Mouse (Mus musculus) intestine, embryonic 14.5 days (tissue): ENCODE measurements around the gene Msh4. TPM values are rescaled to one million over a fixed set of nuclear protein-coding genes. Genes with fewer than 3 reads are reported as not detected.

ENCODE experiments used
- ATAC-seq: fragments of 200-750 bp; cut with Nextera tagmentation; replicated peaks from 2 replicates; pipeline ENCODE4 v1.8.0; 2017; ENCODE audit warnings: low read depth, moderate number of reproducible peaks, moderate TSS enrichment, moderate library complexity; ENCODE audit not compliant: low FRiP score, low TSS enrichment
- DNase-seq: peaks from one replicate; pipeline ENCODE4 v3.0.0-alpha.2; 2018; ENCODE audit warnings: low spot score
- H3K27ac ChIP-seq: fragments of 300-500 bp; sonication (generic); 2 replicates; pipeline ENCODE4 v1.5.1; 2014; ENCODE audit warnings: low read depth, mild to moderate bottlenecking, control low read depth
- H3K27me3 ChIP-seq: fragments of 300-500 bp; sonication (generic); replicated peaks from 2 replicates; pipeline ENCODE4 v1.6.1; 2014; ENCODE audit warnings: low read length, control low read depth; ENCODE audit not compliant: control insufficient read depth, insufficient read depth
- H3K36me3 ChIP-seq: fragments of 300-500 bp; sonication (generic); 2 replicates; pipeline ENCODE4 v1.6.1; 2014; ENCODE audit warnings: low read length, control low read depth; ENCODE audit not compliant: control insufficient read depth, insufficient read depth
- H3K4me1 ChIP-seq: fragments of 300-500 bp; sonication (generic); replicated peaks from 2 replicates; pipeline ENCODE4 v1.6.1; 2014; ENCODE audit warnings: low read length, control low read depth, mixed read lengths; ENCODE audit not compliant: control insufficient read depth, insufficient read depth
- H3K4me2 ChIP-seq: fragments of 300-500 bp; sonication (generic); 2 replicates; pipeline ENCODE4 v1.6.1; 2014; ENCODE audit warnings: low read length
- H3K4me3 ChIP-seq: fragments of 300-500 bp; sonication (generic); 2 replicates; pipeline ENCODE4 v1.5.1; 2014; ENCODE audit warnings: low read depth, low read length, control low read depth, mixed read lengths
- H3K9ac ChIP-seq: fragments of 300-500 bp; sonication (generic); 2 replicates; pipeline ENCODE4 v1.6.1; 2014; ENCODE audit warnings: mild to moderate bottlenecking, low read length
- H3K9me3 ChIP-seq: fragments of 300-500 bp; sonication (generic); 2 replicates; pipeline ENCODE4 v1.6.1; 2016; ENCODE audit warnings: low read length, control low read depth; ENCODE audit not compliant: control insufficient read depth
- WGBS: fragments of 180-500 bp; shearing (Covaris S2); extraction: QIAGEN DNeasy Blood & Tissue Kit; methylation state at CpG from one replicate; pipeline ENCODE4 v1.1.7; 2014; 5-methylcytosine and 5-hydroxymethylcytosine counted together
- polyA plus RNA-seq: library from polyadenylated mRNA; unstranded; fragments of >200 nt; fragmentation: Nextera tagmentation; extraction: Ambion mirVana; gene quantifications from 2 replicates; pipeline ENCODE4 v1.2.1, GENCODE M21; 2014

Gene Msh4
- polyA plus RNA-seq, 1 experiment from 2014 or later, result 0.05 TPM

DNA sequence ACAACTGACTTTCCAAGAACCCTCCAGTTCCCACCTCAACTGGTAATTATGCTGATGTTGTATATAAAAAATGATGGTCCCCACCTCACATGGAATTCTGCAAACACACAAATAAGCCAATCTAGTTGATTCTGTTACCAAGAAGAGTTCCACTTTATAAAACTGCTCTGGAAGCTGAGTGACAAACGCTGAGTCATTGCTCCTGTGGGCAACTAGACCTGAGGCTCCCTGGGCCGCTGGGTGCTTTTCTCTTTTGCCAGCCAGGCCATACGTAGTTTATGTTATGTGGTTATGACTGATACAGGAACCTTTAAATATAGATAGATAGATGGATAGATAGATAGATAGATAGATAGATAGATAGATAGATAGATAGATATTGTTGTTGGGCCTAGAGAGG lies 87.2 kb downstream of the Msh4 start:
- H3K27ac ChIP-seq, result no peak overlapping the region
- H3K4me1 ChIP-seq, result peaks cover 12% of the 10 kb centered on the region
- no peak overlapping the region for H3K9ac ChIP-seq
- H3K4me2 ChIP-seq, result no peak overlapping the region
- no peaks in the 10 kb centered on the region for H3K36me3 ChIP-seq
- DNase-seq, result no peak
- peaks cover 3% of the 10 kb centered on the region; the same call in 1 of the 2 replicates for H3K9me3 ChIP-seq
- H3K27me3 ChIP-seq, result no peaks in the 10 kb centered on the region
- ATAC-seq, result no peak
- WGBS, result 92% methylated on average over 3 of the region's 3 CpGs
- H3K4me3 ChIP-seq, result no peak overlapping the region

DNA sequence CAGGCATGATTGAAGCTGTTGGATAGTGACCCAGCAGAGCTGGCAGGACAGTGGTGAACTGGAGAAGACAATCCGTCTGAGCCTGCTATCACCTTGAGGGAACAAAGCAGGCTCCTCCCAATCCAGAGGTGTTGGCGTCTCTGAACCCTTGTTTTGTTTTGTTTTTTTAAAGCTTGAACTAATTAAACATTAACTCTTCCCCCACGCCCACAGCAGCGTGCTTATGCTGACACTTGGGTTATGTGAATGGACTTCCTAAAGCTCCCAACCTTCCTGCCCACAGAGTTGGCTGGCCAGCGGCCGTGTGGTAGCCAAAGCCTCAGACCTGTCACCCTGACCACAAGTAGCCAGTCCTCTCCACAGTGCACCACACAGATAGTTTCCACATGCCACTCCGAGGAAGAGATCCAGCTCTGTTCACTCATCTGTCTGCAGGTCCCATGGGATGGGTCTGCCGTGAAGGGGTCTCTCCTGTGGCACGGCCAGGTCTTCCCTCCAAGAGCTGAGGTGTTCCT lies 88.5 kb downstream of the Msh4 start:
- H3K36me3 ChIP-seq, result no peaks in the 10 kb centered on the region
- no peak for ATAC-seq
- no peak overlapping the region for H3K4me3 ChIP-seq
- no peak for DNase-seq
- H3K4me1 ChIP-seq, result peaks cover 12% of the 10 kb centered on the region
- no peak overlapping the region for H3K4me2 ChIP-seq
- 78% methylated on average over 9 of the region's 9 CpGs for WGBS
- H3K9me3 ChIP-seq, result peaks cover 3% of the 10 kb centered on the region; the same call in 1 of the 2 replicates
- no peak overlapping the region for H3K9ac ChIP-seq
- H3K27ac ChIP-seq, result no peak overlapping the region; the same call in 1 of the 2 replicates
- no peaks in the 10 kb centered on the region for H3K27me3 ChIP-seq

DNA sequence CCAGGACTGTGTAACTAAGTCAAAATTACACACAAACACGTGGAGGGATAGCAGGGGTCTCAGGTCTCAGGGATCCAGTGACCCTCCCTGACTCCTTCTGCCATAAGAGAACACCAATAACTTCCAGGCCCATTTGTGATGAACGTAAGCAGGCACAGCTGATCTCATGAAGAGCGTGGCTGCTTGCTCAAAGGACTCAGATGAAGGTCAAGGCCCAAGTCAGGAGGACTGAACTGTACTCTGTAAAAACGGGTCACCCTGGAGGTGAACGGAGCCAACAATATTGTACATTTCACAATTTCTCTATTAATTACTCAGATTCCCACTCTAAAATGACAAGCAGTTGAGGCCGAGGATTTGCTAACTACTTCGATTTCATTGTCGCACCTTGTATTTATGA lies 91.9 kb downstream of the Msh4 start:
- H3K36me3 ChIP-seq, result no peaks in the 10 kb centered on the region
- WGBS, result 89% methylated on average over 8 of the region's 8 CpGs
- H3K4me1 ChIP-seq, result peaks cover 19% of the 10 kb centered on the region
- DNase-seq, result no peak
- H3K4me3 ChIP-seq, result no peak overlapping the region
- no peak overlapping the region for H3K9ac ChIP-seq
- H3K4me2 ChIP-seq, result no peak overlapping the region
- no peak overlapping the region for H3K27ac ChIP-seq
- no peaks in the 10 kb centered on the region for H3K27me3 ChIP-seq
- peaks cover 3% of the 10 kb centered on the region; the same call in 1 of the 2 replicates for H3K9me3 ChIP-seq
- no peak for ATAC-seq

DNA sequence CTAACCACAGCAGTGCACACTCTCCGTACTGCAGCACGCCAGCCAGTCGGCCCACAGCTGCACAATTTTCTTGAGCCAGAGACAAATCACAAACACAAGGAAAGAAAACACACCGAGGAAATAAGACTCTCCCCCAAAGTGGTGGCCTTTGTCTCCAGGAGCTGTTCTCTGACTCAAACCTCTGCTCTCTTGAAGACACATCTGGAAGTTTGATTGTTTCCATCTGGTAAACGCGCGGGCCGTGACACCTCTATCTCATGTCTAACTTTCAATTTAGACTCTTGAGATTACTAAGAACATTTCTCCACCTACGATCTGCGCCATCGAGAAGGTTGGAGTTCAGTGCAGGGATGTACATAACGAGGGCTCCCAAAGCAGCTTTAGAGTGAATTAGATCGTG lies 97.5 kb downstream of the Msh4 start:
- H3K4me2 ChIP-seq, result no peak overlapping the region
- WGBS, result 66% methylated on average over 13 of the region's 13 CpGs
- H3K4me3 ChIP-seq, result no peak overlapping the region
- H3K27me3 ChIP-seq, result no peaks in the 10 kb centered on the region
- DNase-seq (no peak), ATAC-seq (no peak)
- H3K9ac ChIP-seq, result no peak overlapping the region
- H3K4me1 ChIP-seq, result peaks cover 11% of the 10 kb centered on the region
- H3K9me3 ChIP-seq, result no peaks in the 10 kb centered on the region
- H3K27ac ChIP-seq, result no peak overlapping the region
- H3K36me3 ChIP-seq, result no peaks in the 10 kb centered on the region

DNA sequence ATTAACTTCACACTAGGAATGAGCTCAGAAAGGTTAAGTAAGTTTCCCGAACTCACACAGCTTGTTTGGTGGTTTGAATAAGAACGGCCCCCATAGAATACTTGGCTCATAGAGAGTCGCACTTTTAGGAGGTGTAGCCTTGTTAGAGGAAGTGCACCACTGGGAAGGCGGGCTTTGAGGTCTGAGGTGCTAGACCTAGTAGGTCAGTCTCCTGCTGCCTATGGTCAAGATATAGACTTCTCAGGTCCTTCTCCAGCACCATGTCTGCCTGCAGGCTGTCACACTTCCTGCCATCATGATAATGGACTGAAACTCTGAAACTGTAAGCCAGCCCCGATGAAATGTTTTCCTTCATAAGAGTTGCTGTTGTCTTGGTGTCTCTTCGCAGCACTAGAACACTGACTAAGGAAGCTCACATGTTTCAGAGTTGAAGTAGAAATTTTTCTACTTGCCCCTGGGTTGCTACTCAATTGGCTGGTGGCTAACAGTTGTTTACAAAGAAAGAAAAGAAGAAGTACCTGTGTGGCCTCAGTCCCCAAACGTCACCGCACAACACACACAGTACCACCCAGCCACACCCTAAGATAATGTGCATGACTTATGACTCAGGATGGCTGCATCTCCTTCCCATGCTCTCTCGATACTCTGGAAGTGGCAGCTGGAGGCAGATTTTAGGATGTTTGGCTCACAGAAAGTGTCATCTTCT lies 98.3 kb downstream of the Msh4 start:
- 82% methylated on average over 9 of the region's 9 CpGs for WGBS
- Histone ChIP-seq H3K27me3 (no peaks in the 10 kb centered on the region), H3K9me3 (no peaks in the 10 kb centered on the region), H3K4me1 (peaks cover 11% of the 10 kb centered on the region), H3K27ac (no peak overlapping the region), H3K4me3 (no peak overlapping the region), H3K4me2 (no peak overlapping the region), H3K9ac (no peak overlapping the region), H3K36me3 (no peaks in the 10 kb centered on the region)
- ATAC-seq (no peak), DNase-seq (no peak)

Other genes with a start within 250 kb of the Msh4 start
- gene St6galnac3, start 181.0 kb downstream of the Msh4 start, polyA plus RNA-seq, result 45.5 and 59.1 TPM in 2 replicates
- not detected in 2 replicates for gene Asb17, start 61.9 kb downstream of the Msh4 start, polyA plus RNA-seq
- 61.8 and 64.1 TPM in 2 replicates for gene Rabggtb, start 6.9 kb upstream of the Msh4 start, polyA plus RNA-seq
- gene Acadm, start 38.5 kb upstream of the Msh4 start, polyA plus RNA-seq, result 82.6 and 84.6 TPM in 2 replicates
- gene Slc44a5, start 67.3 kb upstream of the Msh4 start, polyA plus RNA-seq, result 1.5 TPM in 2 replicates